Mouse (Mus musculus) heart, postnatal 0 days (tissue): ENCODE results near the gene Crygb. TPM values are rescaled to one million over a fixed set of nuclear protein-coding genes. Genes with fewer than 3 reads are reported as not detected.

Source experiments
- ATAC-seq: fragments of 200-750 bp; cut with Nextera tagmentation; 2 replicates; pipeline ENCODE4 v1.8.0; 2017; ENCODE audit warnings: low read depth, moderate number of reproducible peaks, moderate library complexity; ENCODE audit not compliant: insufficient read depth
- DNase-seq: peaks from one replicate; pipeline ENCODE4 v3.0.0-alpha.2; 2016; ENCODE audit warnings: low spot score
- H3K27ac ChIP-seq: fragments of 300-500 bp; sonication (generic); 2 replicates; pipeline ENCODE4 v1.5.1; 2014; ENCODE audit warnings: low read depth, mild to moderate bottlenecking
- H3K27me3 ChIP-seq: fragments of 300-500 bp; sonication (generic); 2 replicates; pipeline ENCODE4 v1.6.1; 2014; ENCODE audit warnings: low read length, mixed read lengths; ENCODE audit not compliant: control insufficient read depth, insufficient read depth
- H3K36me3 ChIP-seq: fragments of 300-500 bp; sonication (generic); replicated peaks from 2 replicates; pipeline ENCODE4 v1.6.1; 2014; ENCODE audit warnings: low read length, mixed read lengths; ENCODE audit not compliant: control insufficient read depth, insufficient read depth
- H3K4me1 ChIP-seq: fragments of 300-500 bp; sonication (generic); 2 replicates; pipeline ENCODE4 v1.6.1; 2014; ENCODE audit warnings: antibody characterized with exemption; ENCODE audit not compliant: control insufficient read depth, insufficient read depth
- H3K4me2 ChIP-seq: fragments of 300-500 bp; sonication (generic); 2 replicates; pipeline ENCODE4 v1.6.1; 2014; ENCODE audit warnings: low read depth, mild to moderate bottlenecking, low read length, moderate library complexity
- H3K4me3 ChIP-seq: fragments of 300-500 bp; sonication (generic); 2 replicates; pipeline ENCODE4 v1.5.1; 2014; ENCODE audit warnings: low read depth, low read length
- H3K9ac ChIP-seq: fragments of 300-500 bp; sonication (generic); replicated peaks from 2 replicates; pipeline ENCODE4 v1.6.1; 2014; ENCODE audit warnings: low read depth, low read length, mixed read lengths
- H3K9me3 ChIP-seq: fragments of 300-500 bp; sonication (generic); replicated peaks from 2 replicates; pipeline ENCODE4 v1.6.1; 2016; ENCODE audit warnings: low read length; ENCODE audit not compliant: control insufficient read depth
- CTCF ChIP-seq: IDR thresholded peaks from 2 replicates; pipeline ENCODE4 v1.5.1; 2016; ENCODE audit warnings: antibody characterized with exemption, control low read depth, low read depth
- EP300 ChIP-seq: IDR thresholded peaks from 2 replicates; pipeline ENCODE4 v1.6.1; 2016; ENCODE audit warnings: antibody characterized with exemption, low read depth
- WGBS: fragments of 180-500 bp; shearing (Covaris S2); extraction: QIAGEN DNeasy Blood & Tissue Kit; methylation state at CpG from one replicate; pipeline ENCODE4 v1.1.7; 2014; 5-methylcytosine and 5-hydroxymethylcytosine counted together
- polyA plus RNA-seq: library from polyadenylated mRNA; unstranded; fragments of >200 nt; fragmentation: Nextera tagmentation; extraction: Ambion mirVana; gene quantifications from 2 replicates; pipeline ENCODE4 v1.2.1, GENCODE M21; 2015
- total RNA-seq: library from RNA; depleted of rRNA; stranded (reverse); fragments of >200 nt; gene quantifications from 2 replicates; pipeline ENCODE4 v1.2.3, GENCODE M21; 2014; ENCODE audit warnings: low replicate concordance

The Crygb gene
- total and polyA plus RNA-seq, 2 experiments from 2014 or later: 0.31 TPM; not detected in 1

- Histone ChIP-seq H3K9me3 (no peaks in the 10 kb centered on the region), H3K36me3 (no peaks in the 10 kb centered on the region), H3K4me3 (no peak overlapping the region), H3K9ac (no peak overlapping the region), H3K27ac (no peak overlapping the region), H3K4me1 (no peaks in the 10 kb centered on the region), H3K27me3 (no peaks in the 10 kb centered on the region), H3K4me2 (no peak overlapping the region)
- WGBS: 43% methylated on average over 2 of the region's 2 CpGs
- no peak for ATAC-seq
- TF ChIP-seq EP300 (no peak), CTCF (no peak)
- no peak for DNase-seq
Observed at GRCm38 (mm10) chr1:65090370-65090769, 8.3 kb upstream of the Crygb start.

DNA sequence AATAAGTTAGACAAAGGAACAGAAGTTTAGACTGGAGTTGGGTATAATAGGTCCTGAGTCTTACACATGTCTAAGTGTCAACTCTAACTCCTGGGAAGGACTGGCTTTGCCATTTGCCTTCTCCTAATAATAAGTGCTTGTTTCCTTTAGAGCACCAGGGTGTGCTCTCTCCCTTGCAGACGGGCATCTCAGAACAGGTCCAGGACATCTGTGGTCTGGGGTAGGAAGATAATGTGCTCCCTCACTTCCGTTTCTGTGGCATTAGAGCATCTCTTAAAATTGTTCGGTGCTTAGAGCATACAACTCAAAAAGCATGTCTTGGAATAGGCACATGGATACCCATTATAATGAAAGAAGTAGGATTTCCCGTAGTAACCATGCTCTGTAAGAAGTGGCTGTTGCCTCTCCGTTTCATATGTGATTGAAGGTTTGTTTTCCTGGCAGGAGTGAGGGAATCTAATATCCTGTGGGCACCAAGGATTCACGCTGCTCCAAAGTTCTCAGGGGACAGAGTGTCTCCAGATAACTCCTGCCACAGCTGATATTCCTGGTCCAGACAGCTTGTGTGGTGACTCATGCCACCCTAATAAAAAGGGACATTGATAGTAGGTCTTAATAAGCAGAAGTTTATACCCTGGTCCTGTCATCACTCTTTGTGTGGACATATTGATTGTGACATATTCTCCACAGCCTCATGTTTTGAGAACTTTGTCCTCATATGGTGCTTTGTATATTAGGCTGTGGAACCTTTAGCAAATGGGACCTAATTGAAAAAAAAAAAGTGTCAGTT lies 6.7 kb upstream of the Crygb start:
- Histone ChIP-seq H3K27me3 (no peaks in the 10 kb centered on the region), H3K9me3 (no peaks in the 10 kb centered on the region), H3K36me3 (no peaks in the 10 kb centered on the region), H3K4me3 (no peak overlapping the region), H3K9ac (no peak overlapping the region), H3K27ac (no peak overlapping the region), H3K4me2 (no peak overlapping the region), H3K4me1 (no peaks in the 10 kb centered on the region)
- 55% methylated on average over 6 of the region's 6 CpGs for WGBS
- TF ChIP-seq CTCF: no peak
- DNase-seq: no peak
- no peak for ATAC-seq

GRCm38 (mm10) chr1:65075607-65076006 lies 6.5 kb downstream of the Crygb start:
- ATAC-seq: no peak
- WGBS: 9% methylated on average over 5 of the region's 5 CpGs

DNA sequence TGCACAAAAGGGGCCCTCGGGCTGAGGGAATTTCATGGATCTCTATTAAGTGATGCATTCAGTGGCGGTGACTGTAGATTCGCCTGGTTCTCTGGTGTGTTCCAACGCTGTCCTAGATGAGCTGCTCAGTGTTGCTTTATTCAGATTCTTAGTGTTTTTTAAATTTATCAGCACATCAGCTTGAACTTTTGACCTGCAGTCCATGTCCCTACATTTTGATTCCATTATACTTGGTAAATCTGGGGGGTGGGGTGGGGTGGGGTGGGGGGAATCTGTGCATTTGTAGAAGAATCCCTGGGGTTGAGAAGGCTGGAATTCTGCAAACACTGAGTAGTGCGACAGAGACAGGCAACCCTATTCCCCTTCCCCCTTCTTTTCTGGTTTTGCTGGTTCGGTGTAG lies 8.5 kb downstream of the Crygb start, which contains the start of gene Crygc:
Crygc (minus strand) TSS at position 101 of the 400 bp plus-strand sequence.
- no peaks in the 10 kb centered on the region for H3K36me3 ChIP-seq
- H3K4me1 ChIP-seq: no peaks in the 10 kb centered on the region
- TF ChIP-seq CTCF (no peak), EP300 (no peak)
- no peak for ATAC-seq
- H3K4me3 ChIP-seq: no peak within 1 kb of the TSS
- DNase-seq: no peak
- no peaks in the 10 kb centered on the region for H3K27me3 ChIP-seq
- no peak within 1 kb of the TSS for H3K9ac ChIP-seq
- no peaks in the 10 kb centered on the region for H3K9me3 ChIP-seq
- 72% methylated on average over 6 of the region's 6 CpGs for WGBS
- no peak within 1 kb of the TSS for H3K27ac ChIP-seq
- no peak within 1 kb of the TSS for H3K4me2 ChIP-seq

More at GRCm38 (mm10) chr1:65075607-65076006, 6.5 kb downstream of the Crygb start:
- peak; percentile 36 for DNase-seq
- TF ChIP-seq CTCF (peak; percentile 42), EP300 (no peak)
- Histone ChIP-seq H3K36me3 (no peaks in the 10 kb centered on the region), H3K4me2 (no peak overlapping the region), H3K4me1 (no peaks in the 10 kb centered on the region), H3K27me3 (no peaks in the 10 kb centered on the region), H3K9me3 (no peaks in the 10 kb centered on the region), H3K9ac (no peak overlapping the region), H3K27ac (no peak overlapping the region), H3K4me3 (no peak overlapping the region)

- Histone ChIP-seq H3K36me3 (no peaks in the 10 kb centered on the region), H3K4me3 (no peak overlapping the region), H3K9me3 (no peaks in the 10 kb centered on the region), H3K4me2 (no peak overlapping the region), H3K9ac (no peak overlapping the region), H3K27me3 (no peaks in the 10 kb centered on the region), H3K27ac (no peak overlapping the region), H3K4me1 (no peaks in the 10 kb centered on the region)
- DNase-seq: no peak
- TF ChIP-seq CTCF (no peak), EP300 (no peak)
- ATAC-seq: no peak
Observed at GRCm38 (mm10) chr1:65067842-65068241, 14.2 kb downstream of the Crygb start.

- 89% methylated on average over 15 of the region's 15 CpGs for WGBS
- no peak for DNase-seq
- H3K27ac ChIP-seq: no peak overlapping the region
- TF ChIP-seq EP300 (no peak), CTCF (no peak)
- no peaks in the 10 kb centered on the region for H3K9me3 ChIP-seq
- ATAC-seq: no peak
- H3K36me3 ChIP-seq: no peaks in the 10 kb centered on the region
- no peaks in the 10 kb centered on the region for H3K4me1 ChIP-seq
- H3K27me3 ChIP-seq: no peaks in the 10 kb centered on the region
- no peak overlapping the region for H3K4me2 ChIP-seq
- H3K9ac ChIP-seq: no peak overlapping the region
- no peak overlapping the region for H3K4me3 ChIP-seq
Observed at GRCm38 (mm10) chr1:65064201-65064600, 17.9 kb downstream of the Crygb start.
